Comparison of ENCODE assay signal across 8 mouse cellular contexts in the genomic region with DNA sequence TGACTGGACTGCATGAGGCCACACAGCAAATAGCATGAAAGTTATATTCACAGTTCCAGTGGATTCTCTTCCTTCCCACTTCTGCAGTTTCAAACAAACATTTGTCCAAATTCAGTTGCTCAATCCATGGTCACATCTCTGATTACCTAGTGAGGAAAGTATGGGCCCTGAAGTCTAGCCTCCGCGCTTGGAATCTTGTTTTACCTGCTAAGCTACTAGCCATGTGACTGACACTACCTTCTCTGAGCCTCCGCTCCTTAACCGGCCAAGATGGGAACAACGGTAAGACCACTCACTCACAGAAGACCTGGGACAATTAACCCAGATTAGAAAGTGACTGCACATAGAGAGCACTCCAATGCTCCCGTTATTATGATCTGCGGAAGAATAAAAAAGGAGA. TPM values are rescaled to one million over a fixed set of nuclear protein-coding genes. Genes with fewer than 3 reads are reported as not detected.
A peak's percentile ranks its signal among the peaks of the same experiment; 100 is the strongest.
DNase-seq lines count a peak whose midpoint lies in the region; ATAC-seq and TF ChIP-seq lines count a peak whose summit lies in the region.

No protein-coding gene starts in this region.

- H3K4me3 ChIP-seq in heart, embryonic 15.5 days: peak overlapping the region; percentile 53
- H3K4me3 ChIP-seq in embryonic fibroblast, embryonic 13.5 days (ENCODE audit: insufficient read depth, low read length): peak overlapping the region; percentile 36
- H3K4me3 ChIP-seq in limb, embryonic 11.5 days (ENCODE audit: low read depth, low read length): 0 out of 2 replicates have a peak overlapping the region, but pooled peaks have one; percentile 20
- peak overlapping the region; percentile 37; the same call in 1 of the 2 replicates for H3K4me3 ChIP-seq in midbrain, embryonic 16.5 days (ENCODE audit: low read depth, low read length)

- no peaks in the 10 kb centered on the region for H3K9me3 ChIP-seq in heart, embryonic 15.5 days (replicated peaks)
- no peaks in the 10 kb centered on the region for H3K9me3 ChIP-seq in limb, embryonic 11.5 days (ENCODE audit: control insufficient read depth, low read length)
- H3K9me3 ChIP-seq in midbrain, embryonic 16.5 days (replicated peaks; ENCODE audit: control insufficient read depth, low read length, poor library complexity, severe bottlenecking): no peaks in the 10 kb centered on the region

- peaks cover 37% of the 10 kb centered on the region for H3K4me1 ChIP-seq in heart, embryonic 15.5 days (replicated peaks)
- peaks cover 4% of the 10 kb centered on the region; the same call in 1 of the 2 replicates for H3K4me1 ChIP-seq in embryonic fibroblast, embryonic 13.5 days (ENCODE audit: control insufficient read depth, insufficient read depth, low read length)
- H3K4me1 ChIP-seq in limb, embryonic 11.5 days (ENCODE audit: control insufficient read depth, insufficient read depth, low read length): 0 out of 2 replicates have a peak, but pooled peaks cover 3% of the 10 kb centered on the region
- peaks cover 2% of the 10 kb centered on the region; the same call in 1 of the 2 replicates for H3K4me1 ChIP-seq in midbrain, embryonic 16.5 days (ENCODE audit: control insufficient read depth, insufficient read depth, low read length)

- TF ChIP-seq CTCF in embryonic fibroblast, embryonic 13.5 days (IDR thresholded peaks at IDR 0.05; ENCODE audit: borderline replicate concordance, insufficient read depth, low read length): no peak

- peak overlapping the region; percentile 83 for H3K27ac ChIP-seq in heart, embryonic 15.5 days
- H3K27ac ChIP-seq in embryonic fibroblast, embryonic 13.5 days (ENCODE audit: insufficient read depth, low read length): no peak overlapping the region
- no peak overlapping the region for H3K27ac ChIP-seq in limb, embryonic 11.5 days (replicated peaks; ENCODE audit: low read depth, low read length)
- H3K27ac ChIP-seq in midbrain, embryonic 16.5 days (ENCODE audit: low read length): no peak overlapping the region

- H3K4me2 ChIP-seq in heart, embryonic 15.5 days: peak overlapping the region; percentile 67
- H3K4me2 ChIP-seq in limb, embryonic 11.5 days (ENCODE audit: low read depth, severe bottlenecking): peak overlapping the region; percentile 55; the same call in 1 of the 2 replicates
- peak overlapping the region; percentile 66 for H3K4me2 ChIP-seq in midbrain, embryonic 16.5 days (ENCODE audit: low read length)

- no peaks in the 10 kb centered on the region for H3K27me3 ChIP-seq in heart, embryonic 15.5 days
- H3K27me3 ChIP-seq in limb, embryonic 11.5 days (ENCODE audit: control insufficient read depth, insufficient read depth, low read length): no peaks in the 10 kb centered on the region
- peaks cover 5% of the 10 kb centered on the region for H3K27me3 ChIP-seq in midbrain, embryonic 16.5 days (ENCODE audit: control insufficient read depth, insufficient read depth, low read depth, low read length)

- intact Hi-C loops in heart, postnatal 14 days (cut with DNase I): no loop called here

- no peak for TF ChIP-seq POLR2A in embryonic fibroblast, embryonic 13.5 days (IDR thresholded peaks at IDR 0.05; ENCODE audit: low read depth, low read length)

- no peak for DNase-seq in heart, postnatal 14 days
- no peak for DNase-seq in limb, embryonic 11.5 days (ENCODE audit: low spot score)
- DNase-seq in cerebellum, postnatal 36 days: no peak
- DNase-seq in adrenal gland, adult 8-10 months: no peak

- WGBS in heart, embryonic 15.5 days: 19% methylated on average over 7 of the region's 7 CpGs
- 13% methylated on average over 7 of the region's 7 CpGs for WGBS in limb, embryonic 11.5 days
- WGBS in midbrain, embryonic 16.5 days: 15% methylated on average over 7 of the region's 7 CpGs

- no peak; the same call in 1 of the 2 replicates for ATAC-seq in heart, embryonic 15.5 days (replicated peaks; ENCODE audit: insufficient number of reproducible peaks, insufficient read depth, low FRiP score, low read depth)
- no peak for ATAC-seq in limb, embryonic 11.5 days (ENCODE audit: insufficient number of reproducible peaks, low FRiP score, low TSS enrichment, low read depth)
- ATAC-seq in midbrain, embryonic 16.5 days: no peak
- no peak for ATAC-seq in megakaryocyte-erythroid progenitor cell, adult 5-6 weeks (replicated peaks; ENCODE audit: low FRiP score, low TSS enrichment, poor library complexity, severe bottlenecking)

- H3K9ac ChIP-seq in heart, embryonic 15.5 days: peak overlapping the region; percentile 62
- peak overlapping the region; percentile 46; the same call in 1 of the 2 replicates for H3K9ac ChIP-seq in limb, embryonic 11.5 days (ENCODE audit: low read length)
- 0 out of 2 replicates have a peak overlapping the region, but pooled peaks have one; percentile 53 for H3K9ac ChIP-seq in midbrain, embryonic 16.5 days (ENCODE audit: low read depth, low read length)

- no peaks in the 10 kb centered on the region for H3K36me3 ChIP-seq in heart, embryonic 15.5 days
- no peaks in the 10 kb centered on the region for H3K36me3 ChIP-seq in limb, embryonic 11.5 days (ENCODE audit: control insufficient read depth, insufficient read depth, low read length)
- no peaks in the 10 kb centered on the region for H3K36me3 ChIP-seq in midbrain, embryonic 16.5 days (ENCODE audit: control insufficient read depth, insufficient read depth, low read length)

RNA-seq across cellular contexts. Expression of gene 2310030G06Rik, which starts 0.5 kb away (rescaled TPM):
- 8.7 and 9.2 TPM in 2 replicates for polyA plus RNA-seq in heart, embryonic 15.5 days (2015; fragmentation: Nextera tagmentation; extraction: Ambion mirVana)
- total RNA-seq in heart, postnatal 14 days (2021): 1 to 10 TPM; 2.0 to 3.2 TPM
- 1.8 and 3.3 TPM in 2 replicates for polyA plus RNA-seq in embryonic fibroblast, embryonic 13.5 days (2011; ENCODE audit: insufficient read length, low read depth, missing spikeins)
- polyA plus RNA-seq in limb, embryonic 11.5 days (2014; fragmentation: Nextera tagmentation; extraction: Ambion mirVana): 1.7 and 2.8 TPM in 2 replicates
- 1.2 and 2.5 TPM in 2 replicates for polyA plus RNA-seq in midbrain, embryonic 16.5 days (2015; fragmentation: Nextera tagmentation; extraction: Ambion mirVana)
- not detected in 2 replicates for total RNA-seq in megakaryocyte-erythroid progenitor cell, adult 5-6 weeks (2014; fragmentation: Nextera tagmentation)
- not detected in 2 replicates for total RNA-seq in megakaryocyte-erythroid progenitor cell, adult 5-6 weeks (2017)
- total RNA-seq in adrenal gland, adult 8-10 months (2022): 1 to 10 TPM; 6.6 to 9.3 (median 7.9) TPM

RNA-seq across cellular contexts. Expression of gene Cryab, which starts 5.3 kb away (rescaled TPM):
- 978 and 1,330 TPM in 2 replicates for polyA plus RNA-seq in heart, embryonic 15.5 days (2015; fragmentation: Nextera tagmentation; extraction: Ambion mirVana)
- 1,000 to 10,000 TPM; 1,337 to 1,386 TPM for total RNA-seq in heart, postnatal 14 days (2021)
- 155 and 186 TPM in 2 replicates for polyA plus RNA-seq in embryonic fibroblast, embryonic 13.5 days (2011; ENCODE audit: insufficient read length, low read depth, missing spikeins)
- polyA plus RNA-seq in limb, embryonic 11.5 days (2014; fragmentation: Nextera tagmentation; extraction: Ambion mirVana): 8.9 and 13.3 TPM in 2 replicates
- polyA plus RNA-seq in midbrain, embryonic 16.5 days (2015; fragmentation: Nextera tagmentation; extraction: Ambion mirVana): 8.1 and 9.1 TPM in 2 replicates
- total RNA-seq in megakaryocyte-erythroid progenitor cell, adult 5-6 weeks (2014; fragmentation: Nextera tagmentation): not detected in 2 replicates
- total RNA-seq in megakaryocyte-erythroid progenitor cell, adult 5-6 weeks (2017): not detected in 2 replicates
- 10 to 100 TPM; 26.8 to 60.1 (median 38.2) TPM for total RNA-seq in adrenal gland, adult 8-10 months (2022)

RNA-seq across cellular contexts. Expression of gene Hspb2, which starts 6.3 kb away (rescaled TPM):
- polyA plus RNA-seq in heart, embryonic 15.5 days (2015; fragmentation: Nextera tagmentation; extraction: Ambion mirVana): 236 and 268 TPM in 2 replicates
- total RNA-seq in heart, postnatal 14 days (2021): 100 to 1,000 TPM; 128 to 131 TPM
- 1.6 and 3.8 TPM in 2 replicates for polyA plus RNA-seq in embryonic fibroblast, embryonic 13.5 days (2011; ENCODE audit: insufficient read length, low read depth, missing spikeins)
- polyA plus RNA-seq in limb, embryonic 11.5 days (2014; fragmentation: Nextera tagmentation; extraction: Ambion mirVana): 3.1 and 3.5 TPM in 2 replicates
- polyA plus RNA-seq in midbrain, embryonic 16.5 days (2015; fragmentation: Nextera tagmentation; extraction: Ambion mirVana): 0.84 and 0.91 TPM in 2 replicates
- total RNA-seq in megakaryocyte-erythroid progenitor cell, adult 5-6 weeks (2014; fragmentation: Nextera tagmentation): not detected in 2 replicates
- not detected in 2 replicates for total RNA-seq in megakaryocyte-erythroid progenitor cell, adult 5-6 weeks (2017)
- 1 to 10 TPM; 3.0 to 3.2 (median 3.1) TPM for total RNA-seq in adrenal gland, adult 8-10 months (2022)

RNA-seq across cellular contexts. Expression of gene Dixdc1, which starts 6.5 kb away (rescaled TPM):
- 9.1 and 9.2 TPM in 2 replicates for polyA plus RNA-seq in heart, embryonic 15.5 days (2015; fragmentation: Nextera tagmentation; extraction: Ambion mirVana)
- total RNA-seq in heart, postnatal 14 days (2021): 1 to 10 TPM; 4.0 to 6.2 TPM
- polyA plus RNA-seq in embryonic fibroblast, embryonic 13.5 days (2011; ENCODE audit: insufficient read length, low read depth, missing spikeins): 10.9 and 11.1 TPM in 2 replicates
- 27.6 and 30.6 TPM in 2 replicates for polyA plus RNA-seq in limb, embryonic 11.5 days (2014; fragmentation: Nextera tagmentation; extraction: Ambion mirVana)
- 37.8 and 41.0 TPM in 2 replicates for polyA plus RNA-seq in midbrain, embryonic 16.5 days (2015; fragmentation: Nextera tagmentation; extraction: Ambion mirVana)
- total RNA-seq in megakaryocyte-erythroid progenitor cell, adult 5-6 weeks (2014; fragmentation: Nextera tagmentation): not detected in 2 replicates
- total RNA-seq in megakaryocyte-erythroid progenitor cell, adult 5-6 weeks (2017): not detected in 2 replicates
- 10 to 100 TPM in 3 of 4 experiments, 1 to 10 TPM in 1; 9.5 to 13.6 (median 11.7) TPM for total RNA-seq in adrenal gland, adult 8-10 months (2022)

RNA-seq across cellular contexts. Expression of gene Fdxacb1, which starts 22.2 kb away (rescaled TPM):
- 7.6 and 10.2 TPM in 2 replicates for polyA plus RNA-seq in heart, embryonic 15.5 days (2015; fragmentation: Nextera tagmentation; extraction: Ambion mirVana)
- total RNA-seq in heart, postnatal 14 days (2021): 1 to 10 TPM; 5.7 to 6.0 TPM
- 7.2 and 9.3 TPM in 2 replicates for polyA plus RNA-seq in embryonic fibroblast, embryonic 13.5 days (2011; ENCODE audit: insufficient read length, low read depth, missing spikeins)
- 11.8 and 12.5 TPM in 2 replicates for polyA plus RNA-seq in limb, embryonic 11.5 days (2014; fragmentation: Nextera tagmentation; extraction: Ambion mirVana)
- 10.7 and 11.7 TPM in 2 replicates for polyA plus RNA-seq in midbrain, embryonic 16.5 days (2015; fragmentation: Nextera tagmentation; extraction: Ambion mirVana)
- 12.7 and 21.0 TPM in 2 replicates for total RNA-seq in megakaryocyte-erythroid progenitor cell, adult 5-6 weeks (2014; fragmentation: Nextera tagmentation)
- 10.5 and 10.8 TPM in 2 replicates for total RNA-seq in megakaryocyte-erythroid progenitor cell, adult 5-6 weeks (2017)
- 1 to 10 TPM; 5.3 to 8.9 (median 6.7) TPM for total RNA-seq in adrenal gland, adult 8-10 months (2022)

Comparison
In these comparisons a context has a peak if more than half of its experiments do, and no peak if none do; other contexts are left out.
1. RNA of gene Cryab, which starts 5.3 kb away (polyA plus RNA-seq): 978 to 1,330 TPM in heart, embryonic 15.5 days and 155 to 186 TPM in embryonic fibroblast, embryonic 13.5 days; 8.1 to 9.1 TPM in midbrain, embryonic 16.5 days and 8.9 to 13.3 TPM in limb, embryonic 11.5 days; every median in the first group is over 10 times any median in the second.
2. RNA of gene Hspb2, which starts 6.3 kb away (polyA plus RNA-seq): 236 to 268 TPM in heart, embryonic 15.5 days; 3.1 to 3.5 TPM in limb, embryonic 11.5 days, 1.6 to 3.8 TPM in embryonic fibroblast, embryonic 13.5 days and 0.84 to 0.91 TPM in midbrain, embryonic 16.5 days; every median in the first group is over 10 times any median in the second.
3. Peak in every context shown above with its lines, with median percentiles within 50 percentile points of each other: H3K4me2 ChIP-seq, H3K4me3 ChIP-seq and H3K9ac ChIP-seq.